Mouse (Mus musculus) heart, adult 2 months (tissue): ENCODE data around the gene Gm20716. TPM values are rescaled to one million over a fixed set of nuclear protein-coding genes. Genes with fewer than 3 reads are reported as not detected.
A peak's percentile ranks its signal among the peaks of the same experiment; 100 is the strongest.

Source experiments
- DNase-seq, 2 experiments: peaks; one replicate each; pipeline ENCODE4 v3.0.0; 2021
- H3K27ac ChIP-seq: fragments of 200-600 bp; 2 replicates; pipeline ENCODE4 v1.8.1; 2022
- H3K27me3 ChIP-seq: fragments of 200-500 bp; 2 replicates; pipeline ENCODE4 v1.6.1; 2012; ENCODE audit warnings: mild to moderate bottlenecking, low read length, inconsistent platforms, mixed read lengths; ENCODE audit not compliant: control insufficient read depth, insufficient read depth
- H3K36me3 ChIP-seq: fragments of 200-500 bp; 2 replicates; pipeline ENCODE4 v1.6.1; 2012; ENCODE audit warnings: low read length, inconsistent platforms; ENCODE audit not compliant: control insufficient read depth, insufficient read depth
- H3K4me1 ChIP-seq: fragments of 200-500 bp; 2 replicates; pipeline ENCODE4 v1.6.1; 2011; ENCODE audit warnings: low read length; ENCODE audit not compliant: control insufficient read depth, insufficient read depth
- H3K4me3 ChIP-seq: fragments of 200-600 bp; 2 replicates; pipeline ENCODE4 v1.8.1; 2022
- H3K79me2 ChIP-seq: fragments of 200-500 bp; replicated peaks from 2 replicates; pipeline ENCODE4 v1.6.1; 2012; ENCODE audit warnings: mild to moderate bottlenecking, inconsistent platforms, low read length, moderate library complexity, mixed read lengths; ENCODE audit not compliant: control insufficient read depth, insufficient read depth
- H3K9ac ChIP-seq: fragments of 200-500 bp; 2 replicates; pipeline ENCODE4 v1.6.1; 2012; ENCODE audit warnings: low read depth, mild to moderate bottlenecking, control low read depth, inconsistent platforms, low read length, mixed read lengths
- CTCF ChIP-seq: fragments of 200-600 bp; IDR thresholded peaks from 2 replicates; pipeline ENCODE4 v1.8.1; 2022; ENCODE audit warnings: antibody characterized with exemption, mild to moderate bottlenecking, moderate library complexity
- EP300 ChIP-seq: fragments of 200-500 bp; IDR thresholded peaks from 2 replicates; pipeline ENCODE4 v1.6.1; 2011; ENCODE audit warnings: low read depth, low read length, control low read depth; ENCODE audit not compliant: insufficient read depth
- POLR2A ChIP-seq: fragments of 200-500 bp; IDR thresholded peaks from 2 replicates; pipeline ENCODE4 v1.6.1; 2011; ENCODE audit warnings: mild to moderate bottlenecking, low read depth, low read length, control low read depth; ENCODE audit not compliant: insufficient read depth
- WGBS: fragments of 180-500 bp; shearing (Covaris S2); methylation state at CpG from one replicate; pipeline ENCODE4 v1.1.7; 2018; 5-methylcytosine and 5-hydroxymethylcytosine counted together
- intact Hi-C: fragments of 180-260 bp; cut with DNase I; formaldehyde crosslinking; loops from one replicate; pipeline ENCODE4 v1.15.1; 2025
- polyA plus RNA-seq: library from polyadenylated mRNA; depleted of rRNA; stranded (reverse); fragments of >200 nt; gene quantifications from 2 replicates; pipeline ENCODE4 v1.2.3, GENCODE M21; 2012
- total RNA-seq, 2 experiments: library from RNA; stranded (reverse); gene quantifications; 2 replicates each; pipeline ENCODE4 v1.2.3; 2021

Gm20716 gene
- total and polyA plus RNA-seq, 3 experiments: 4.4 to 14.7 (median 11.5) TPM

DNA sequence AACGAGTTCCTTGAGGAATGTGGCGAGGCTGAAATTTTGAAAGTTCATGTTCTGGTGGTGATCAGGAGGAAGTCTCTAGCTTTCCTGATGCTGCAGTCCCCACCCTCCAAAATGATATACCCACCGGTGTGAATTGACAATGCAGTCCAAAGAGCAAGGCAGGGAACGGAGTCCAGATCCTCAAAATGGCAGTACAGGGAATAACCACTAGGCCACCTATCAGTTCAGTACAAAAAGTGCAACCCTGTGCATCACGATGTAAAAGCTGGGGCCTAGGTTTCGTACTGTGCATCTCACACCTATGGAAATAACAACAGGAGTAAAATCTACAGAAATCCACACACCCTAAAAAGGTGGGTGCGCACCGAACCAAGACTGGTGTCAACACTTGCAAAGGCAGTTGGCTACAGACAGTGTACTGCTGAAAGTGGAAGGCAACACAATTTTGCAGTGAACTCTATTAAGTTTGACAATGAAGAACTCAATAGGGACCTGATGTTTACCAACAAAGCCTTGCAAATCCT, 25.6 kb downstream of the Gm20716 start:
- TF ChIP-seq EP300: no peak
- peak; percentile 12; the same call in 1 of the 2 replicates for TF ChIP-seq CTCF
- WGBS: 59% methylated on average over 8 of the region's 8 CpGs
- Histone ChIP-seq H3K36me3 (peaks cover 29% of the 10 kb centered on the region), H3K79me2 (peaks cover 12% of the 10 kb centered on the region), H3K9ac (no peak overlapping the region), H3K4me3 (no peak overlapping the region), H3K27me3 (no peaks in the 10 kb centered on the region), H3K27ac (no peak overlapping the region), H3K4me1 (peaks cover 20% of the 10 kb centered on the region)
- no peak for DNase-seq
- intact Hi-C loops: no loop called here

DNA sequence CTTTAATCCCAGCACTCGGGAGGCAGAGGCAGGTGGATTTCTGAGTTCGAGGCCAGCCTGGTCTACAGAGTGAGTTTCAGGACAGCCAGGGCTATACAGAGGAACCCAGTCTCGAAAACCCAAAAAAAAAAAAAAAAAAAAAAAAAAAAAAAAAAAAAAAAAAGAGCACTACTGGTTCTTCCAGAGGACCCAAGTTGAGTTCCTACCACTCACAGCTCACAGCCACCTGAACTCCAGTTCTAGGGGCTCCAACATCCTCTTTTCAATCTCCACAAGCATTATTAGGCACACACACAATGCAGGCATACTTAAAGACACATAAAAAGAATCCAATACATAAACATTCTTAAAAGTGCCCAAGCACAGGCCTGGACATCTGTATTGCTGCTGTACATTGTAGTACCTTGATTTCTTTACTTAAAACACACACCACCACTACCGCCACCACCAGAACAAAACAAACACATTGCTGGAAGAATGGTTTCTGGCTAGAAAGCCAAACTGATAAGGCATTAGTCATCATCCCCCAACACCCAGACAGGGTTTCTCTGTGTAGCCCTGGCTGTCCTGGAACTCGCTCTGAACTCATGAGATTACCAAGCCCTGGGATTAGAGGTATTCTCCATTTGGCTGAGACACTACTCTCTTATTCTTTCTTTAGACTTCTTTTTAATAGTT, 30.0 kb downstream of the Gm20716 start:
- Histone ChIP-seq H3K27me3 (no peaks in the 10 kb centered on the region), H3K4me1 (peaks cover 30% of the 10 kb centered on the region), H3K4me3 (no peak overlapping the region), H3K79me2 (peaks cover 14% of the 10 kb centered on the region), H3K27ac (no peak overlapping the region), H3K9ac (no peak overlapping the region), H3K36me3 (peaks cover 59% of the 10 kb centered on the region)
- TF ChIP-seq CTCF (no peak), EP300 (no peak), POLR2A (no peak)
- intact Hi-C loops: no loop called here
- DNase-seq: no peak
- 63% methylated on average over 4 of the region's 5 CpGs for WGBS

DNA sequence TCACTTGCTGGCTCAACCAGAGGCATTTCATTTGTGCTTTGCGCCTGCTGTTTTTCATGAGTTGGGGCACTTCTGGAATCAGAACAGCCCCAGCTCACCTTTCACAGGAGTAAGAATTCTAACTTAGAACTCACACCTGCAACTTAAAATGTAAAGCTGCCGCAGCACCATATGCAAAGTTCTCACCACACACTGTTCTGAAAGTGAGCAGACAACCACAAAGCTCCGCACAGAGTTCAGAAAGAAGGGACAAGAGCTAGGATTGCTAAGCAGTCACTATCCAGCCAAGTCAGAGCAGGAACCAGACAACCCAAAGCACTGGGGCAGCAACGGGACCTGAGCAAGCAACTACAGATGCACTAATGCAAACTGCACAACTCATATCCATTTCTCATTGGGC, 30.7 kb downstream of the Gm20716 start:
- no peaks in the 10 kb centered on the region for H3K27me3 ChIP-seq
- no peak overlapping the region for H3K9ac ChIP-seq
- intact Hi-C loops: no loop called here
- peaks cover 28% of the 10 kb centered on the region for H3K4me1 ChIP-seq
- WGBS: 60% methylated on average over 4 of the region's 4 CpGs
- TF ChIP-seq CTCF: no peak
- H3K79me2 ChIP-seq: peaks cover 13% of the 10 kb centered on the region
- peaks cover 57% of the 10 kb centered on the region for H3K36me3 ChIP-seq
- no peak overlapping the region for H3K4me3 ChIP-seq
- H3K27ac ChIP-seq: no peak overlapping the region
- no peak for DNase-seq

DNA sequence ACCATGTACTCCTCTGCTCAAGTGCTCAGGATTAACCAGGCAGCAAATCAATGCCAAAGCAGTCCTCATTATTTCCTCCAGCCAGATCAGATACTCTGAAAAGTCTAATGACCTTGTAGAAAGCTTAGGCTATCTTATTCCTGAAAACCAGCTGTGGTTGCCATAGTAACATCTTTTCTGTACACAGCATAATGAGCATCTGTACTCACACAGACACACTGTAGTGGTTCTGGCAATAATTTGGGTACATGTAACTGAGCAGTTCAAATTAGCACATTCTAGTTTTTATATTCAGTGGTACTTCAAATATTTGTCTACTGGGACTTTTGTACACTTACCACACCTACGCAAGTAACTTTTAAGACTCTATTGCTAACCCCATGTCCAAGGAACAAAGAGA, 31.7 kb downstream of the Gm20716 start:
- intact Hi-C loops: no loop called here
- H3K79me2 ChIP-seq: peaks cover 15% of the 10 kb centered on the region
- H3K4me3 ChIP-seq: no peak overlapping the region
- peaks cover 29% of the 10 kb centered on the region for H3K4me1 ChIP-seq
- H3K27me3 ChIP-seq: no peaks in the 10 kb centered on the region
- 84% methylated on average over 1 of the region's 1 CpGs for WGBS
- no peak for DNase-seq
- H3K9ac ChIP-seq: no peak overlapping the region
- peaks cover 61% of the 10 kb centered on the region for H3K36me3 ChIP-seq
- no peak for TF ChIP-seq CTCF
- no peak for TF ChIP-seq EP300
- TF ChIP-seq POLR2A: no peak
- H3K27ac ChIP-seq: no peak overlapping the region

DNA sequence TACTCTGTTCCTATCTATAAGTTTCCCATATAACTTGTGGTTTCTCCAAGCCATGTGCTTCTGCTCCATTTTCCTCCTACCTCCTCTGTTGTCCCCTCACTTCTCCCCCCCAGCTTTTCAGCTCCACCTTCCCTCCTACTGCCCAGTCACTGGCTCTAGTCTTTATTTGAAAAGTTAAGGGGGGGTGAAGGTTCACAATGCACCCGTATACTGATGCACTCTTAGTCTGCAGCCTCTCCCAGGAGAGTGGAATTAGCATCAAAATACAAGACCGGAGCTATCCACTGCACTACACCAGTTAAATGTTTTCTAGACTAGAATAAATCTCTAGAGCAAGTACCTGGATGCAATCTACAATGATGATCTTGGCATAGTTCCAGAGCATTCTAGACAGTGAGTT, 34.4 kb downstream of the Gm20716 start:
- no peak overlapping the region for H3K9ac ChIP-seq
- no peak overlapping the region for H3K4me3 ChIP-seq
- no peak overlapping the region for H3K27ac ChIP-seq
- peaks cover 19% of the 10 kb centered on the region for H3K79me2 ChIP-seq
- H3K4me1 ChIP-seq: peaks cover 37% of the 10 kb centered on the region
- H3K27me3 ChIP-seq: no peaks in the 10 kb centered on the region
- TF ChIP-seq CTCF: no peak
- TF ChIP-seq EP300: no peak
- no peak for TF ChIP-seq POLR2A
- no peak for DNase-seq
- 43% methylated on average over 2 of the region's 2 CpGs for WGBS
- H3K36me3 ChIP-seq: peaks cover 66% of the 10 kb centered on the region
- intact Hi-C loops: no loop called here

DNA sequence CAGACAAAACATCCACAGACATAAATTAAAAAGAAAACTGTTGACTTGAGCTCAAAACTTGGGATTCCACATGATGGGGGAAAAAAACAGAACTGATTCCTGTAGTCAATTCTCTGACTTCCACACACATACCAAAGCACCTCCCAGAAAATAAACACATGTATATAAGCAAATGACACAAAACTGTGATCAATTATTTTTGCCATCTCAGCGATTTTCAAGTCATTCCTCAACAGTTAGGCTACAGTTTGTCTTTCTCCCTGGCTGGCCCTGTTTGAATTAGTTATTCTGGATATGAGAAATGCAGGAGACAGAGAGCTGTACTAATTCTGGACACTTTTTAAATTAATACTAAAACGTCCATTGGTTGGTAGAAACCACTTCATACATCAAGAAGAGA, 36.5 kb downstream of the Gm20716 start:
- WGBS: 48% methylated on average over 2 of the region's 2 CpGs
- no peak overlapping the region for H3K27ac ChIP-seq
- intact Hi-C loops: no loop called here

More for the DNA sequence above, 36.5 kb downstream of the Gm20716 start:
- no peak overlapping the region for H3K4me3 ChIP-seq
- H3K4me1 ChIP-seq: peaks cover 36% of the 10 kb centered on the region
- no peak for TF ChIP-seq POLR2A
- no peak for TF ChIP-seq CTCF
- no peak for TF ChIP-seq EP300
- no peak overlapping the region for H3K9ac ChIP-seq
- peaks cover 70% of the 10 kb centered on the region for H3K36me3 ChIP-seq
- H3K79me2 ChIP-seq: peaks cover 25% of the 10 kb centered on the region
- no peak for DNase-seq
- no peaks in the 10 kb centered on the region for H3K27me3 ChIP-seq
